Mouse (Mus musculus): Measurements from ENCODE around the gene Prn.

Prn gene

GRCm38 (mm10) chr2:131949767-131950597 lies 40.2 kb downstream of the Prn start:
- no peak for DNase-seq (ENCODE audit: low spot score)

GRCm38 (mm10) chr2:131950598-131951095 lies 40.9 kb downstream of the Prn start, which contains the start of gene Prnd:
Gene Prnd, plus strand, starts transcription at chr2:131950861.
- no peak for DNase-seq (ENCODE audit: low spot score)

GRCm38 (mm10) chr2:131952456-131952855 lies 42.7 kb downstream of the Prn start:
- DNase-seq (ENCODE audit: low spot score), result no peak

- no peak for DNase-seq (ENCODE audit: low spot score)
Measured at GRCm38 (mm10) chr2:131952961-131953538, 43.3 kb downstream of the Prn start.

- DNase-seq (ENCODE audit: low spot score), result no peak
Measured at GRCm38 (mm10) chr2:131953711-131954110, 44.0 kb downstream of the Prn start.

GRCm38 (mm10) chr2:131954835-131955234 lies 45.1 kb downstream of the Prn start:
- no peak for DNase-seq (ENCODE audit: low spot score)

GRCm38 (mm10) chr2:131955264-131955663 lies 45.5 kb downstream of the Prn start:
- no peak for DNase-seq (ENCODE audit: low spot score)

- no peak for DNase-seq (ENCODE audit: low spot score)
Measured at GRCm38 (mm10) chr2:131956336-131957256, 46.8 kb downstream of the Prn start.

- DNase-seq (ENCODE audit: low spot score), result no peak
Measured at GRCm38 (mm10) chr2:131957731-131958222, 48.0 kb downstream of the Prn start.

- no peak for DNase-seq (ENCODE audit: low spot score)
Measured at GRCm38 (mm10) chr2:131961671-131962070, 51.9 kb downstream of the Prn start.

GRCm38 (mm10) chr2:131970597-131970996 lies 60.8 kb downstream of the Prn start:
- no peak for DNase-seq (ENCODE audit: low spot score)

GRCm38 (mm10) chr2:131971098-131971497 lies 61.3 kb downstream of the Prn start:
- no peak for DNase-seq (ENCODE audit: low spot score)

GRCm38 (mm10) chr2:131976663-131977062 lies 66.9 kb downstream of the Prn start:
- DNase-seq (ENCODE audit: low spot score), result no peak

GRCm38 (mm10) chr2:131980866-131981265 lies 71.1 kb downstream of the Prn start:
- no peak for DNase-seq (ENCODE audit: low spot score)

- no peak for DNase-seq (ENCODE audit: low spot score)
Measured at GRCm38 (mm10) chr2:131982546-131983196, 72.9 kb downstream of the Prn start.

- no peak for DNase-seq (ENCODE audit: low spot score)
Measured at GRCm38 (mm10) chr2:131987950-131988349, 78.2 kb downstream of the Prn start.

GRCm38 (mm10) chr2:131988550-131988949 lies 78.8 kb downstream of the Prn start:
- no peak for DNase-seq (ENCODE audit: low spot score)

- no peak for DNase-seq (ENCODE audit: low spot score)
Measured at GRCm38 (mm10) chr2:131992487-131992886, 82.7 kb downstream of the Prn start.

GRCm38 (mm10) chr2:131993151-131993550 lies 83.4 kb downstream of the Prn start:
- no peak for DNase-seq (ENCODE audit: low spot score)

- DNase-seq (ENCODE audit: low spot score), result no peak
Measured at GRCm38 (mm10) chr2:131993563-131994088, 83.9 kb downstream of the Prn start.

- DNase-seq (ENCODE audit: low spot score), result no peak
Measured at GRCm38 (mm10) chr2:131994971-131995370, 85.2 kb downstream of the Prn start.
